Mouse (Mus musculus) forebrain, embryonic 15.5 days (tissue): ENCODE measurements around the gene Fchsd2. TPM values are rescaled to one million over a fixed set of nuclear protein-coding genes. Genes with fewer than 3 reads are reported as not detected.
A peak's percentile ranks its signal among the peaks of the same experiment; 100 is the strongest.

ENCODE experiments used
- ATAC-seq: fragments of 200-750 bp; cut with Nextera tagmentation; replicated peaks from 2 replicates; pipeline ENCODE4 v1.8.0; 2017; ENCODE audit warnings: mild to moderate bottlenecking, moderate TSS enrichment, moderate library complexity
- H3K27ac ChIP-seq: fragments of 300-500 bp; sonication (generic); replicated peaks from 2 replicates; pipeline ENCODE4 v1.5.1; 2015; ENCODE audit warnings: mild to moderate bottlenecking, inconsistent platforms
- H3K27me3 ChIP-seq: fragments of 300-500 bp; sonication (generic); 2 replicates; pipeline ENCODE4 v1.6.1; 2015; ENCODE audit warnings: inconsistent platforms
- H3K36me3 ChIP-seq: fragments of 300-500 bp; sonication (generic); 2 replicates; pipeline ENCODE4 v1.6.1; 2015; ENCODE audit warnings: mild to moderate bottlenecking, inconsistent platforms
- H3K4me1 ChIP-seq: fragments of 300-500 bp; sonication (generic); 2 replicates; pipeline ENCODE4 v1.6.1; 2015; ENCODE audit warnings: inconsistent platforms
- H3K4me2 ChIP-seq: fragments of 300-500 bp; sonication (generic); replicated peaks from 2 replicates; pipeline ENCODE4 v1.6.1; 2015; ENCODE audit warnings: mild to moderate bottlenecking, inconsistent platforms
- H3K4me3 ChIP-seq: fragments of 300-500 bp; sonication (generic); 2 replicates; pipeline ENCODE4 v1.5.1; 2015; ENCODE audit warnings: mild to moderate bottlenecking, inconsistent platforms
- H3K9ac ChIP-seq: fragments of 300-500 bp; sonication (generic); replicated peaks from 2 replicates; pipeline ENCODE4 v1.6.1; 2015; ENCODE audit warnings: mild to moderate bottlenecking, inconsistent platforms
- H3K9me3 ChIP-seq: fragments of 300-500 bp; sonication (generic); 2 replicates; pipeline ENCODE4 v1.6.1; 2016; ENCODE audit warnings: inconsistent platforms
- WGBS: fragments of 180-500 bp; shearing (Covaris S2); methylation state at CpG from one replicate; pipeline ENCODE4 v1.1.7; 2015; ENCODE audit warnings: mixed read lengths; 5-methylcytosine and 5-hydroxymethylcytosine counted together
- polyA plus RNA-seq: library from polyadenylated mRNA; unstranded; fragments of >200 nt; fragmentation: Nextera tagmentation; extraction: Ambion mirVana; gene quantifications from 2 replicates; pipeline ENCODE4 v1.2.1, GENCODE M21; 2015

Fchsd2 gene
- polyA plus RNA-seq, 1 experiment from 2014 or later, result 45.2 TPM

DNA sequence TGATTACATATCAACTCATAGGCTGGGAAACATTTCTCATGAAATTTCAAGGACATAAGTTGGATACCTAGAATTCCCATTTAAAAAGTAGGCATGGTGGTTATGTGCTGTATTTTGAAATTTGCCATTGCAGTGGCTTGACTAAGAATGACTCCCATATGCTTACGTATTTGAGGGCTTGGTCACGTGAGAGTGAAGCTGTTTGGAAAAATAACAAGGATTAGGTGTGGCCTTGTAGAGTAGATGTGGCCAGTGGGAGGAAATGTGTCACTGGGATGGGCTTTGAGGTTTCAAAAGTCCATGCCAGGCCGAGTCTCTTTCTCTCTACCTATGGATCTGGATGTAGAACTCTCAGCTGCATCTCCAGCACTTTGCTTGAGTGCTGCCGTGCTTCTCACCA, 71.2 kb downstream of the Fchsd2 start:
- H3K27ac ChIP-seq, result no peak overlapping the region
- H3K27me3 ChIP-seq, result no peaks in the 10 kb centered on the region
- 76% methylated on average over 4 of the region's 4 CpGs for WGBS
- no peak for ATAC-seq
- no peaks in the 10 kb centered on the region for H3K36me3 ChIP-seq
- no peaks in the 10 kb centered on the region for H3K9me3 ChIP-seq
- H3K4me1 ChIP-seq, result peaks cover 11% of the 10 kb centered on the region; the same call in 1 of the 2 replicates
- no peak overlapping the region for H3K4me3 ChIP-seq
- H3K9ac ChIP-seq, result no peak overlapping the region
- H3K4me2 ChIP-seq, result no peak overlapping the region

DNA sequence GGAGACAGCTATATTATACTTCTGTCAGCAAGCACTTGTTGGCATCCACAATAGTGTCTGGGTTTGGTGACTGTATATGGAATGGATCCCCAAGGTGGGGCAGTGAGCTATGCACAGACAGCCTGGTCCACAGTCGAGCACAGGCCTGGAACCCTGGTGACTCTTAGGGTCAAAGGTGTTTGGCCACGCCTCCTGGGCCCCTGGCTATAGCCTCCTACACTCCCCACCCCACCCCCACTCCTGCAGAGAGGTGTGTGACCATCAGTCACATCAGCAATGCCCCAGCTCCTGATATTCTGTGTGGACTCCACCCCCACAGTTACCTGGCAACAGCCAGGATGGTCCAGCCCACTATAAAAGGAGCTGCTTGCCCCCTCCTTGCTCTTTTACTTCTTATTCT, 73.9 kb downstream of the Fchsd2 start:
- H3K4me1 ChIP-seq, result peaks cover 9% of the 10 kb centered on the region
- H3K27me3 ChIP-seq, result no peaks in the 10 kb centered on the region
- no peak overlapping the region for H3K4me3 ChIP-seq
- H3K27ac ChIP-seq, result no peak overlapping the region
- WGBS, result 50% methylated on average over 2 of the region's 2 CpGs
- ATAC-seq, result no peak
- H3K9me3 ChIP-seq, result no peaks in the 10 kb centered on the region
- no peaks in the 10 kb centered on the region for H3K36me3 ChIP-seq
- no peak overlapping the region for H3K4me2 ChIP-seq
- H3K9ac ChIP-seq, result no peak overlapping the region

DNA sequence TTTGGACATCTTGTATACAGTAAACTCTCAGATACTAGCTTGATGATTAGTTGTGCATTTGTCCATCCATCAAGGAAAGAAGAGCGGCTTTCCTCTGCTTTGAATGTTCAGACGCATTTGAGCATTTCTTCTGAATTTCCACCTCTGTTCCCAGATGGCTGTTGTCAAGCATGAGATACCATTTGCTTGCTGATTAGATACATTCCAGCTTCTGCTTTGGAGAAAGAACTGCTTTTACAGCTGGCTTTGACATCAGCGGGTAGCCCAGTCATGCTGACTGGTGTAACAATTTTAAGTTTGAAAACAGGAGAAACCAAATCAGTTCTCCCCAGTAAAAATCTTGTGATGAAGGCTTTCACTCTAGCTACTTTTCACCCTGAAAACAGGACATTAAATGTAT, 77.8 kb downstream of the Fchsd2 start:
- H3K9me3 ChIP-seq, result no peaks in the 10 kb centered on the region
- 55% methylated on average over 3 of the region's 3 CpGs for WGBS
- H3K27ac ChIP-seq, result no peak overlapping the region
- H3K4me2 ChIP-seq, result no peak overlapping the region
- no peak overlapping the region for H3K4me3 ChIP-seq
- no peak overlapping the region for H3K9ac ChIP-seq
- no peaks in the 10 kb centered on the region for H3K27me3 ChIP-seq
- peaks cover 11% of the 10 kb centered on the region for H3K4me1 ChIP-seq
- no peaks in the 10 kb centered on the region for H3K36me3 ChIP-seq
- ATAC-seq, result no peak

DNA sequence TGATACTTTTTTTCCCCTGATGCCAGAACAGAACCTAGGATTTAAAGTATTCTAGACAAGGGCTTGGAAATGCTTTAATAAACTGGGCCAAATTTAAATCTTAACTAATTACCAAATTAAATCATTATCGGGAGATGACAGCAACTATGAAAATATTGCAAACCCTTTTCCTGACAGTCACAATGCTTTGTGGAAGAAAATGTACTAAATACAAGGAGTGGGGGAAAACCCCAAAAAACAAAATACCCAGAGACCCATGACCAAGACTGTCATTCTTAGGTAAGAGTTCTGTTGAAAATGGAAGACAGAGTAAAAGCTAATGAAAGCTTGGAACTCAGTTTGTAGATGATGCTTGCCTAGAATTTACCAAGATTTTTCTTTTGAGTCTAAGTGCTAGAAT, 78.3 kb downstream of the Fchsd2 start:
- no peaks in the 10 kb centered on the region for H3K9me3 ChIP-seq
- 80% methylated on average over 1 of the region's 1 CpGs for WGBS
- no peak overlapping the region for H3K9ac ChIP-seq
- no peak overlapping the region for H3K27ac ChIP-seq
- H3K4me3 ChIP-seq, result no peak overlapping the region
- H3K4me1 ChIP-seq, result peaks cover 11% of the 10 kb centered on the region
- H3K36me3 ChIP-seq, result no peaks in the 10 kb centered on the region
- H3K4me2 ChIP-seq, result no peak overlapping the region
- no peak for ATAC-seq
- H3K27me3 ChIP-seq, result no peaks in the 10 kb centered on the region

DNA sequence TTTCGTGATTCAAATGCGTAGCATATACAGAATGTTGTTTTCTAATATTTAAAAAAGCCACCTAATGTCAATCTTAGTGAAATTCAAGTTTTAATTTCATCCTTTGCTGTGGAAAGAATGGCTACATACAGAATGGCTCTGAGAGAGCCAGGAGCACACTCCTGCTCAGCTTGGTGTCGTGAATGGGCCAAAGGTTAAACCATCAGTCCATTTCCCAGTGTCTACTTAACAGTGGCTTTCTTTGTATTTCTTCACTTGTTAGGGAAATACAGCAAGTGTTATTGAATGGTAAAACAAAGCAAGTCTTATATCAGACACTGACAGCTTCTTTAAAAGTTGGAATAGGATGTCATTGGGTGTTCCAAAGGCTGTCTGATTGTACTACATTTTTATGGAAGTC, 80.7 kb downstream of the Fchsd2 start:
- H3K9me3 ChIP-seq, result no peaks in the 10 kb centered on the region
- ATAC-seq, result no peak
- H3K4me2 ChIP-seq, result no peak overlapping the region
- 76% methylated on average over 3 of the region's 3 CpGs for WGBS
- no peak overlapping the region for H3K4me3 ChIP-seq
- no peaks in the 10 kb centered on the region for H3K27me3 ChIP-seq
- no peak overlapping the region for H3K27ac ChIP-seq
- peaks cover 11% of the 10 kb centered on the region for H3K4me1 ChIP-seq
- H3K36me3 ChIP-seq, result no peaks in the 10 kb centered on the region
- H3K9ac ChIP-seq, result no peak overlapping the region

DNA sequence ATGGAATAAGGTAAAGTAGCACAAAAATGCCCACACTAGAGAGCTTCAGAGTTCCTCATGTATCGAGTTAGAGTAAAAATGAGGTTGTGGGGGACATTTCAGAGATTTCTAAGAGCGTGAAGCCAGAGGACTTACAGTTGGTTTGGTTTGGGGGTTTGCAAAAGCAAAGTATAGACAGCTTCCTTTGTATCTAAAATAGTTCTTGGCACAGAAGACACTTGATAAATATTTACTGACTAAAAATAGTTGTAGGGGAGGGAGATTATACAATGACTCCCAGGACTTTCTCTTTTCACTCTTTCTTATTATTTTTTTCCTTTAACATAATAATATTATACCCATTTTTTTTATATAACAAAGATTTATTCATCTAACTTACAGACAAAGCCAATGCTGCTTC, 86.1 kb downstream of the Fchsd2 start:
- no peak overlapping the region for H3K4me3 ChIP-seq
- H3K4me2 ChIP-seq, result no peak overlapping the region
- no peak for ATAC-seq
- no peaks in the 10 kb centered on the region for H3K9me3 ChIP-seq
- no peaks in the 10 kb centered on the region for H3K27me3 ChIP-seq
- 91% methylated on average over 2 of the region's 2 CpGs for WGBS
- H3K36me3 ChIP-seq, result 0 out of 2 replicates have a peak, but pooled peaks cover 3% of the 10 kb centered on the region
- H3K4me1 ChIP-seq, result peaks cover 10% of the 10 kb centered on the region; the same call in 1 of the 2 replicates
- no peak overlapping the region for H3K27ac ChIP-seq
- no peak overlapping the region for H3K9ac ChIP-seq

DNA sequence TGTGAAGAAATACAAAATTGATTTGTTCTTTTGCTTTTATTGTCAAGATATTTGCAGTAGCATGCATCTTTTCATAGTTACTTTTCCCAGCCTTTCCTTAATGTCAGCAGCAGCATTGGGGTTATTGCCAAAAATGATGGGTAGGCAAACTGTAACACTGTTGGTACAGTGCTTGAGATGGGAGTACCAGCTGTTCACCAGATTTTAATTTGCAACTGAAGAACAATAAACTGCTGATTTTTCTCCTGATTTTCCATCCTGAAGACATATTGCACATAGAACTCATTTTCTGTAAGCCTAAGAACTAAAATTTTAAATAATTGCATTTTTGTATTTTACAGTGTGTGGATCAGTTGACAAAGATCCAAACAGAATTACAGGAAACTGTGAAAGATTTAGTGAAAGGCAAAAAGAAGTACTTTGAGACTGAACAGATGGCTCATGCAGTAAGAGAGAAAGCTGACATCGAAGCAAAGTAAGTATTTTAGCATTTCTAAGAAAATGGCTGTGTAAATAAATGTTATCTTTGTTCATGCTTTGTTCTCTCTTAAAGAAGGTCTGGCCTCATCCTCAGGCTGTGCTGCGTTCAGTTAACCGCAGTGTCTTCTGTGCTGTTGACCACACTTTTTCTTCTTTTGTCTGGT, 98.8 kb downstream of the Fchsd2 start:
- ATAC-seq, result peak; percentile 88
- no peaks in the 10 kb centered on the region for H3K27me3 ChIP-seq
- peaks cover 13% of the 10 kb centered on the region for H3K4me1 ChIP-seq
- no peaks in the 10 kb centered on the region for H3K9me3 ChIP-seq
- H3K4me2 ChIP-seq, result 0 out of 2 replicates have a peak overlapping the region, but pooled peaks have one; percentile 14
- H3K36me3 ChIP-seq, result 0 out of 2 replicates have a peak, but pooled peaks cover 3% of the 10 kb centered on the region
- H3K9ac ChIP-seq, result no peak overlapping the region
- peak overlapping the region; percentile 90 for H3K27ac ChIP-seq
- no peak overlapping the region for H3K4me3 ChIP-seq
- 50% methylated on average over 3 of the region's 3 CpGs for WGBS

DNA sequence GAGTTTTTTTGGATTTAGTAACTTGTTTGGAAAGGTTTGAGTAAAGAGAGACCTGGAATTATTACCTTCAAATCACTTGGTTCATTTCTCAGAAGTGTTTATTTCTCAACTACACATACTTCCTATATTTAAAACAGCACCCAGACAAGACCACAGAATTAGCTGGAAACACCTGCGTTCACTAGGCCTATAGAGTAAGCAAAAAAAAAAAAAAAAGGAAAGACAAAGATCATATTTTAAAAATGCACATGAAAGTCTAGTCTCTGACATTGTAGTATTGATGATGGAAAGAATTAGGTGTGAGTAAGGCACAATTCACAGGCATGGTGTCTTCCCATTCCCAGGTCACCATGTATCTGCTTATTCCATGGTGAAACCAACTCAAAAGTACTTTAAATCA, 118.2 kb downstream of the Fchsd2 start:
- WGBS, result 100% methylated on average over 1 of the region's 1 CpGs

DNA sequence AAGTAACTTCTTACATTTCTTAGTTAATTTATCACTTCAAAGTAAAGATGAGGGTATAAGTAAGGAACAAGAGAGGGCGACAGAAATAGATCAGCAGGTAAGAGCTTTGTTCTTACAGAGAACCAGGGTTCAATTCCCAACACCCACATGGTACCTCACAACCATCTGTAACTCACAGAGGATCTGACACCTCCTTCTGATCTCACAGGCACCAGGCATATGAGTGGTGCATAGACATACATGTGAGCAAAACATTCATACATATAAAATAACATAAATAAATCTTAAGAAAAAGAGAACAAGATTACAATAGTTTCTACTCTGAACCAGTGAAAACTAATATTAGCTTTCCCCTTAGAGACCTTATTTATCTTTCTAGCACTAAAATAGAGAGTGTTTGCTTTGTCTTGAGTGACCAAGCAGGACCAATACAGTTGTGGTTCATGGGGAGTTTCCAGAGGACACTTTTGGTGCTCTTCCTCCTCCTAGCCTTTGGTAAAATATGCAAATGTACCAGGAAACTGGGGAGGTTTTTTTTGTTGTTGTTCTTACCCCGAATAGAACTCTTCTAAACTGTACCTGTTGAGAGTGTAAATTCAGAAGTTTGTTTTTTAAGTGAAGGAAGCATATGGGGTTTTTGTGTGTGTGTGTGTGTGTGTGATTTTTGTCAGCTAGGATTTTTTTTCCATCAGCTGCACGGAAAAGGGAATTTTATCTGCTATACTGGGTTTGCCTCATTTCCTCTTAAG, 121.0 kb downstream of the Fchsd2 start:
- no peak for ATAC-seq
- WGBS, result 79% methylated on average over 3 of the region's 3 CpGs
- no peak overlapping the region for H3K9ac ChIP-seq
- H3K27ac ChIP-seq, result no peak overlapping the region
- H3K27me3 ChIP-seq, result no peaks in the 10 kb centered on the region
- H3K4me2 ChIP-seq, result no peak overlapping the region
- H3K4me1 ChIP-seq, result no peaks in the 10 kb centered on the region
- H3K36me3 ChIP-seq, result 0 out of 2 replicates have a peak, but pooled peaks cover 3% of the 10 kb centered on the region
- no peak overlapping the region for H3K4me3 ChIP-seq
- H3K9me3 ChIP-seq, result no peaks in the 10 kb centered on the region

More for the DNA sequence above, 118.2 kb downstream of the Fchsd2 start:
- H3K27me3 ChIP-seq, result no peaks in the 10 kb centered on the region
- H3K9me3 ChIP-seq, result no peaks in the 10 kb centered on the region
- H3K4me3 ChIP-seq, result no peak overlapping the region
- H3K36me3 ChIP-seq, result 0 out of 2 replicates have a peak, but pooled peaks cover 3% of the 10 kb centered on the region
- H3K27ac ChIP-seq, result no peak overlapping the region
- ATAC-seq, result no peak
- H3K4me1 ChIP-seq, result no peaks in the 10 kb centered on the region
- H3K4me2 ChIP-seq, result no peak overlapping the region
- no peak overlapping the region for H3K9ac ChIP-seq

DNA sequence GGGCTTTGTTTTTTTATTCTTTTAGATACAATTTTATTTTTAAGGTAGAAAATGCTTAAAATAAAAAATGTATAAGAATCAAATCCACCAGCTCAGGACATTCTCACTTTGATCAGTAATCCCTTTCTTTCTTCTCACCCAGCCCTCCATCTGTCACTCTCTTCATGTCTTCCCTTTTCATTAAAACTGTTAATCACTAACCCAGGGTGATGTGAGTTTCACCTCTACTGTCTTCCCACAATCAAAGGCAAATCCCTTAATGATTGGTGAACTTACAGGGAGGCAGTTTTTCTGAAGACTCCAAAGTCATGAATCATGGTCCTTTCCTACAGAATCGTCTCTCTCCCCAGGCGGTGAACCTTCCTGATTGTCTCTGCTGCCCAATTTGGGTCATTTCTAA, 124.1 kb downstream of the Fchsd2 start:
- no peak for ATAC-seq
- H3K9ac ChIP-seq, result no peak overlapping the region
- no peaks in the 10 kb centered on the region for H3K27me3 ChIP-seq
- no peak overlapping the region for H3K4me2 ChIP-seq
- H3K27ac ChIP-seq, result no peak overlapping the region
- H3K36me3 ChIP-seq, result 0 out of 2 replicates have a peak, but pooled peaks cover 3% of the 10 kb centered on the region
- H3K4me3 ChIP-seq, result no peak overlapping the region
- no peaks in the 10 kb centered on the region for H3K9me3 ChIP-seq
- H3K4me1 ChIP-seq, result no peaks in the 10 kb centered on the region
- whole genome bisulfite sequencing, result 61% methylated on average over 2 of the region's 2 CpGs

DNA sequence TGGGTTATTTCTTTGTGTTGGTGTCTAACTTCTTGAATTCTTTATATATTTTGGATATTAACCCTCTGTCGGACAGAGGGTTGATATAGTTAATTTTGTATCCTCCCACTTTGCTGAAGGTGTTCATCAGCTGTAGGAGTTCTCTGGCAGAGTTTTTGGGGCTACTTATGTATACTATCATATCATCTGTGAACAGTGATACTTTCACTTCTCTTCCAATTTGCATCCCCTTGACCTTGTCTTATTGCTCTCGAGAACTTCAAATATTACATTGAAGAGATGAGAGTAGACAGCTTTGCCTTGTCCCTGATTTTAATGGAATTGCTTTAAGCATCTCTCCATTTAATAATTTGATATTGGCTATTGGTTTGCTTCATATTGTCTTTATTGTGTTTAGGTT, 130.8 kb downstream of the Fchsd2 start:
- ATAC-seq, result no peak
- Histone ChIP-seq H3K9me3 (no peaks in the 10 kb centered on the region), H3K36me3 (no peaks in the 10 kb centered on the region), H3K4me2 (no peak overlapping the region), H3K27me3 (no peaks in the 10 kb centered on the region), H3K4me3 (no peak overlapping the region), H3K27ac (no peak overlapping the region), H3K9ac (no peak overlapping the region), H3K4me1 (no peaks in the 10 kb centered on the region)
- 94% methylated on average over 2 of the region's 2 CpGs for WGBS

DNA sequence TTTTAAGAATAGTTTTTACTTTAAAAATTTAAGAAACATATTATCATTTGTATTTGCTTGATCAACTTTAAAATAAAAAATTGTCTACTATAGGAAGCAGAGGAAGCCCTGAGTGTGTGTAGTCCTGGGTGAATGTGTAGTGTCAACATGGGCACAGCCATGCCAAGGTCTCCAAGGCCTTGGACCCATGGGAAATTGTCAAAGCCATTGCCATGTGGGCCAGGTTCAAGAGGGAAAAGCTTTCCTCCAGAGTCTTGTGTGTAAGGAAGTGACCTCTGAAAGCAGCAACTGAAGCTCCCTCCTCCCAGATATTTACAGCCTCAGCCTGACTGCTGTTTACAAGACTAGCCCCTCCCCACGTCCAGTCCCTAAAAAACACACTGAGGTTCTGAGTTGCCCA, 136.7 kb downstream of the Fchsd2 start:
- no peak for ATAC-seq
- H3K27me3 ChIP-seq, result no peaks in the 10 kb centered on the region
- peaks cover 9% of the 10 kb centered on the region; the same call in 1 of the 2 replicates for H3K4me1 ChIP-seq
- H3K4me3 ChIP-seq, result no peak overlapping the region
- WGBS, result 84% methylated on average over 1 of the region's 1 CpGs
- H3K36me3 ChIP-seq, result 0 out of 2 replicates have a peak, but pooled peaks cover 2% of the 10 kb centered on the region
- no peak overlapping the region for H3K9ac ChIP-seq
- H3K9me3 ChIP-seq, result no peaks in the 10 kb centered on the region
- H3K4me2 ChIP-seq, result no peak overlapping the region
- no peak overlapping the region for H3K27ac ChIP-seq
